Comparison of ENCODE assay signal across 25 mouse cellular contexts in genomic region chr16:59545360-59545759, GRCm38 (mm10).
"Had no signal": no experiment of that assay in that cellular context is flagged by ENCODE, and none has a peak within 500 bp of the region (broad histone marks: within the 10 kb centered on the region; RNA-seq: fewer than 3 reads in every experiment).

No protein-coding gene starts in this region.

- H3K4me2 ChIP-seq: heart, embryonic 11.5 days; hindbrain, embryonic 12.5 days; hindbrain, embryonic 14.5 days; intestine, embryonic 15.5 days; limb, embryonic 13.5 days; limb, embryonic 15.5 days; liver, embryonic 12.5 days had no signal

- H3K9me3 ChIP-seq: hindbrain, embryonic 10.5 days; hindbrain, embryonic 12.5 days; intestine, embryonic 15.5 days; limb, embryonic 13.5 days; limb, embryonic 15.5 days had no signal

- DNase-seq: gastrocnemius, postnatal 14 days; gastrocnemius, postnatal 36 days; heart, adult 2 months; heart, postnatal 10 days; heart, postnatal 4 days; kidney, adult 18-20 months; kidney, adult 8-10 months; kidney, postnatal 10 days; kidney, postnatal 25 days; kidney, postnatal 4 days; layer of hippocampus, adult 9-11 months; layer of hippocampus, postnatal 36 days; left cerebral cortex, postnatal 4 days had no signal

- H3K9ac ChIP-seq: hindbrain, embryonic 12.5 days; hindbrain, embryonic 14.5 days; intestine, embryonic 15.5 days; limb, embryonic 13.5 days; limb, embryonic 15.5 days; liver, embryonic 12.5 days; liver, embryonic 14.5 days had no signal

- H3K4me1 ChIP-seq: limb, embryonic 15.5 days; liver, embryonic 12.5 days had no signal

- H3K36me3 ChIP-seq: hindbrain, embryonic 12.5 days; intestine, embryonic 15.5 days; limb, embryonic 15.5 days; liver, embryonic 12.5 days had no signal

- H3K27ac ChIP-seq: heart, adult 2 months; hindbrain, embryonic 10.5 days; hindbrain, embryonic 12.5 days; hindbrain, embryonic 14.5 days; intestine, embryonic 15.5 days; limb, embryonic 13.5 days; limb, embryonic 15.5 days; liver, embryonic 12.5 days; liver, embryonic 14.5 days had no signal

- H3K27me3 ChIP-seq: hindbrain, embryonic 12.5 days; intestine, embryonic 15.5 days; limb, embryonic 13.5 days; limb, embryonic 15.5 days; liver, embryonic 12.5 days had no signal

- H3K4me3 ChIP-seq: heart, adult 2 months; hindbrain, embryonic 10.5 days; hindbrain, embryonic 12.5 days; intestine, embryonic 15.5 days; limb, embryonic 13.5 days; limb, embryonic 15.5 days; liver, embryonic 12.5 days had no signal

- ATAC-seq: hindbrain, embryonic 16.5 days; inflammation-experienced regulatory T-cells, adult 6 months; intestine, embryonic 15.5 days; intestine, postnatal 0 days; liver, embryonic 12.5 days had no signal
